Mouse (Mus musculus): Measurements from ENCODE around the gene Xylt1.

DNA sequence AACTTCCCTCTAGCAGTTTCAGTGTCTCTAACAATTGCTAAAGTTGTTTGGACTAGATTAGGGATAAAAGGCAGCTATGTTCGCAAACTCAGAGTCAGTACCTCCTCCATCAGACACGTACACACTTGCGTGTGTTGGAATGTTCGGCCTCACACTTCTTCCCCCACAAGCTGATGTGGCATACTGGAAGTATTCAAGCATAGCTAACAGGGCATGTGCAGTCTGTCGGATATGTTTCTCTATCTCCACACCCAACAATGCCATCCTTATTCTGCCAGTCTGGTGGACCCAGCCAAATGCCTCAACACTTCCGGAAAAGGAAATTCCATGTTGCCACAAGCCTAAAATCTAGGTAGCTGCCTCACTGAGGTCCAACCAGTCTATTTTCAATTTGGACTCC lies 319.3 kb downstream of the Xylt1 start:
- TF ChIP-seq CTCF (IDR thresholded peaks at IDR 0.05; ENCODE audit: insufficient read depth, low read length) (no peak), POLR2A (IDR thresholded peaks at IDR 0.05; ENCODE audit: borderline replicate concordance, extremely low read depth, low read depth, low read length) (no peak)
